Mouse (Mus musculus) stomach, postnatal 0 days (tissue): Measurements from ENCODE around the gene Il33. TPM values are rescaled to one million over a fixed set of nuclear protein-coding genes. Genes with fewer than 3 reads are reported as not detected.
"Not testable (repeated sequence)": the region's sequence is repeated elsewhere in the genome, so short reads cannot be mapped to it uniquely, and the experiment has no call there.

Source experiments
- ATAC-seq: fragments of 200-750 bp; cut with Nextera tagmentation; 2 replicates; pipeline ENCODE4 v1.8.0; 2017; ENCODE audit not compliant: low FRiP score, low TSS enrichment
- DNase-seq: peaks from one replicate; pipeline ENCODE4 v3.0.0-alpha.2; 2016; ENCODE audit warnings: low spot score
- H3K27ac ChIP-seq: fragments of 300-500 bp; sonication (generic); replicated peaks from 2 replicates; pipeline ENCODE4 v1.5.1; 2014; ENCODE audit warnings: mild to moderate bottlenecking, control low read depth
- H3K27me3 ChIP-seq: fragments of 300-500 bp; sonication (generic); 2 replicates; pipeline ENCODE4 v1.6.1; 2014; ENCODE audit warnings: low read length; ENCODE audit not compliant: control insufficient read depth, insufficient read depth
- H3K36me3 ChIP-seq: fragments of 300-500 bp; sonication (generic); 2 replicates; pipeline ENCODE4 v1.6.1; 2014; ENCODE audit warnings: low read length, mixed read lengths; ENCODE audit not compliant: control insufficient read depth, insufficient read depth
- H3K4me1 ChIP-seq: fragments of 300-500 bp; sonication (generic); replicated peaks from 2 replicates; pipeline ENCODE4 v1.6.1; 2014; ENCODE audit warnings: antibody characterized with exemption; ENCODE audit not compliant: control insufficient read depth, insufficient read depth
- H3K4me2 ChIP-seq: fragments of 300-500 bp; sonication (generic); replicated peaks from 2 replicates; pipeline ENCODE4 v1.6.1; 2014; ENCODE audit warnings: low read depth, mild to moderate bottlenecking, control low read depth, moderate library complexity
- H3K4me3 ChIP-seq: fragments of 300-500 bp; sonication (generic); 2 replicates; pipeline ENCODE4 v1.5.1; 2014; ENCODE audit warnings: low read depth, low read length, control low read depth
- H3K9ac ChIP-seq: fragments of 300-500 bp; sonication (generic); 2 replicates; pipeline ENCODE4 v1.6.1; 2014; ENCODE audit warnings: mild to moderate bottlenecking, low read length, control low read depth, mixed read lengths
- H3K9me3 ChIP-seq: fragments of 300-500 bp; sonication (generic); 2 replicates; pipeline ENCODE4 v1.6.1; 2016; ENCODE audit warnings: low read length; ENCODE audit not compliant: control insufficient read depth
- CTCF ChIP-seq: IDR thresholded peaks from 2 replicates; pipeline ENCODE4 v1.5.1; 2016; ENCODE audit warnings: antibody characterized with exemption, low read depth, mild to moderate bottlenecking, moderate library complexity
- EP300 ChIP-seq: optimal IDR thresholded peaks from 2 replicates; pipeline ENCODE3; 2016; ENCODE audit warnings: antibody characterized with exemption
- WGBS: fragments of 180-500 bp; shearing (Covaris S2); extraction: QIAGEN DNeasy Blood & Tissue Kit; methylation state at CpG from one replicate; pipeline ENCODE4 v1.1.7; 2014; 5-methylcytosine and 5-hydroxymethylcytosine counted together
- polyA plus RNA-seq: library from polyadenylated mRNA; unstranded; fragments of >200 nt; fragmentation: Nextera tagmentation; extraction: Ambion mirVana; gene quantifications from 2 replicates; pipeline ENCODE4 v1.2.1, GENCODE M21; 2015

Gene Il33
- polyA plus RNA-seq, 1 experiment from 2014 or later, result 54.4 TPM

- TF ChIP-seq CTCF, result no peak
- Histone ChIP-seq H3K36me3 (no peaks in the 10 kb centered on the region), H3K9ac (no peak overlapping the region), H3K4me2 (no peak overlapping the region), H3K4me3 (no peak overlapping the region), H3K9me3 (no peaks in the 10 kb centered on the region), H3K4me1 (0 out of 2 replicates have a peak, but pooled peaks cover 3% of the 10 kb centered on the region), H3K27me3 (no peaks in the 10 kb centered on the region), H3K27ac (no peak overlapping the region)
- WGBS, result 70% methylated on average over 7 of the region's 7 CpGs
- ATAC-seq, result no peak
- no peak for DNase-seq
Observed at GRCm38 (mm10) chr19:29941208-29941607, 16.3 kb downstream of the Il33 start.

GRCm38 (mm10) chr19:29942358-29942757, 17.4 kb downstream of the Il33 start:
- Histone ChIP-seq H3K4me2 (no peak overlapping the region), H3K4me1 (0 out of 2 replicates have a peak, but pooled peaks cover 3% of the 10 kb centered on the region), H3K9ac (no peak overlapping the region), H3K4me3 (no peak overlapping the region), H3K36me3 (no peaks in the 10 kb centered on the region), H3K27ac (no peak overlapping the region), H3K27me3 (no peaks in the 10 kb centered on the region), H3K9me3 (no peaks in the 10 kb centered on the region)
- ATAC-seq, result peak; percentile 92
- no peak for TF ChIP-seq CTCF
- no peak for TF ChIP-seq EP300
- WGBS, result 64% methylated on average over 6 of the region's 6 CpGs
- DNase-seq, result peak; percentile 53

GRCm38 (mm10) chr19:29944426-29944825, 19.5 kb downstream of the Il33 start:
- DNase-seq, result no peak
- H3K4me3 ChIP-seq, result no peak overlapping the region
- H3K9ac ChIP-seq, result no peak overlapping the region
- TF ChIP-seq CTCF (no peak), EP300 (no peak)
- no peaks in the 10 kb centered on the region for H3K9me3 ChIP-seq
- 70% methylated on average over 5 of the region's 5 CpGs for WGBS
- H3K36me3 ChIP-seq, result no peaks in the 10 kb centered on the region
- no peak overlapping the region for H3K4me2 ChIP-seq
- no peak overlapping the region for H3K27ac ChIP-seq
- peaks cover 5% of the 10 kb centered on the region for H3K4me1 ChIP-seq
- no peak for ATAC-seq
- H3K27me3 ChIP-seq, result no peaks in the 10 kb centered on the region

DNA sequence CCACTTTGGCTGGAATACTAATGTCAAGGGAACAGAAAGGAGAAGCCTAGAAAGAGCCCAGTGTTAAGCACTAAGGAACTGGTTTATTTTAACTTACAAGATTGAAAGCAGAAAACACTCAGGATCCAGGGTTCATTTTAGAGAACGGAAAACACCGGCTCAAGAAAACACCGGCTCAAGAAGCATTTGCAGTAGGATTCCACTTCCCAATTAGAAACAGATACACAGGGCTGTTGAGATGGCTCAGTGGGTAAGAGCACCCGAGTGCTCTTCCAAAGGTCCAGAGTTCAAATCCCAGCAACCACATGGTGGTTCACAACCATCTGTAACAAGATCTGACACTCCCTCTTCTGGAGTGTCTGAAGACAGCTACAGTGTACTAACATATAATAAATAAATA, 20.0 kb downstream of the Il33 start:
- H3K4me2 ChIP-seq, DNase-seq, H3K9ac ChIP-seq, H3K36me3 ChIP-seq, H3K27me3 ChIP-seq, H3K4me3 ChIP-seq, H3K9me3 ChIP-seq, H3K4me1 ChIP-seq, ATAC-seq, H3K27ac ChIP-seq: not testable (repeated sequence)
- 85% methylated on average over 4 of the region's 4 CpGs for WGBS

DNA sequence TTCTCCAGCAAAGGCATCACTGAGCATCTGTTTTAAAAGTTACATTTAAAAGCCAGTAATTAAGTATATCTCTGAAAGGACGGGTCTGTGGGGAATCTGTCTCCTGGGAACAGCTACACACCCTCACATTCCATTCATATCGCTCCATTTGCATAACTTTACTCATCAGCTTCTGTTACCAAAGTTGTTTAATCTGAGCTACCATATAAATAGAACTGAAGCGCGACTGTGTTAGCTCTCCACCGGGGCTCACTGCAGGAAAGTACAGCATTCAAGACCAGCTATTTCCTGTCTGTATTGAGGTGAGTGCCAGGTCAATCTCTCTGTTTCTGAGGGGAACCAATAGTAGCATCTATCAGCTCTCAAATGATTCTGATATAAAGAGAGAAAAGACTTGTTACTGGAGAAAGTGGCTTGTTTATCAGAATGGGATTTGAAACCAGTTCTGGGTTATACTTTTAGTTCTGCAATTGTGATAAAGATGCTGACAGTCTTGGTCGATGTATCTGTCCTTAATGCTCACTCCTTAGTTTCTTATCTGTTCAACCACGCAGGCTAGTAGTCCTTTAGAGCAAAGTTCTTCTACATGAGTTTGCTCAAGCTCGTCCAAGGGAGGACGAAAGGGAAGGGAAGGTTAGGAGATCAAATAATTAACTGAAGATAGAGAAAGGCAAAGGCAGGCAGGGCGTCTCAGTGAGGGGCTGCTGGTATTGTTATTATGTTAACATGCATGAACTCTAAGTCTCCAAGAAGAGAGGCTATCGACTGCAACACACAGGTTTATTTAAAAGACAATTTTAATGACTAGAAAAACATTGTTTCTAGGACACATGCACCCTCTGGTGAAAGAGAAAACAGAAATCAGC, 20.9 kb downstream of the Il33 start:
- DNase-seq (no peak), ATAC-seq (no peak)
- no peak overlapping the region for H3K4me2 ChIP-seq
- H3K9ac ChIP-seq, result no peak overlapping the region
- no peaks in the 10 kb centered on the region for H3K36me3 ChIP-seq
- H3K27me3 ChIP-seq, result no peaks in the 10 kb centered on the region
- H3K4me3 ChIP-seq, result no peak overlapping the region
- 23% methylated on average over 11 of the region's 11 CpGs for WGBS
- TF ChIP-seq CTCF (no peak), EP300 (no peak)
- no peak overlapping the region for H3K27ac ChIP-seq
- no peaks in the 10 kb centered on the region for H3K9me3 ChIP-seq
- H3K4me1 ChIP-seq, result peaks cover 2% of the 10 kb centered on the region

DNA sequence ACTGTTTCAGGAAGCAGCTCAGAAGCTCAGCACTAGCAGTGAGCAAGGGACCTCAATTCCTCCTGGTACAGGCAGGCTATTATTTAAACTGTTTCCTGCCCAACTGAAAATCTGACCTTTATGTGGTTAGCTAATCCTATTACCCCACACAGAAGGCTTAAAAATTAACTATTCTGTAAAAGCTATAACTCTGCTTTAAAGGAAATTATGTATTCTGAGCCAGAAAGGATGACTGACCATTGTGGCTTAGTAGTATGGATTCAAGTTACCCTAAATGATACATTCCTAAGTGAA, 21.5 kb downstream of the Il33 start:
- ATAC-seq (no peak), DNase-seq (no peak)
- Histone ChIP-seq H3K9me3 (no peaks in the 10 kb centered on the region), H3K36me3 (no peaks in the 10 kb centered on the region), H3K4me3 (no peak overlapping the region), H3K27ac (no peak overlapping the region), H3K4me1 (peaks cover 2% of the 10 kb centered on the region), H3K9ac (no peak overlapping the region), H3K27me3 (no peaks in the 10 kb centered on the region), H3K4me2 (no peak overlapping the region)
- TF ChIP-seq CTCF (no peak), EP300 (no peak)
